Mouse (Mus musculus): Measurements from ENCODE around the gene Cd70. TPM values are rescaled to one million over a fixed set of nuclear protein-coding genes. Genes with fewer than 3 reads are reported as not detected.

Gene Cd70
- not detected for total RNA-seq (2021)

DNA sequence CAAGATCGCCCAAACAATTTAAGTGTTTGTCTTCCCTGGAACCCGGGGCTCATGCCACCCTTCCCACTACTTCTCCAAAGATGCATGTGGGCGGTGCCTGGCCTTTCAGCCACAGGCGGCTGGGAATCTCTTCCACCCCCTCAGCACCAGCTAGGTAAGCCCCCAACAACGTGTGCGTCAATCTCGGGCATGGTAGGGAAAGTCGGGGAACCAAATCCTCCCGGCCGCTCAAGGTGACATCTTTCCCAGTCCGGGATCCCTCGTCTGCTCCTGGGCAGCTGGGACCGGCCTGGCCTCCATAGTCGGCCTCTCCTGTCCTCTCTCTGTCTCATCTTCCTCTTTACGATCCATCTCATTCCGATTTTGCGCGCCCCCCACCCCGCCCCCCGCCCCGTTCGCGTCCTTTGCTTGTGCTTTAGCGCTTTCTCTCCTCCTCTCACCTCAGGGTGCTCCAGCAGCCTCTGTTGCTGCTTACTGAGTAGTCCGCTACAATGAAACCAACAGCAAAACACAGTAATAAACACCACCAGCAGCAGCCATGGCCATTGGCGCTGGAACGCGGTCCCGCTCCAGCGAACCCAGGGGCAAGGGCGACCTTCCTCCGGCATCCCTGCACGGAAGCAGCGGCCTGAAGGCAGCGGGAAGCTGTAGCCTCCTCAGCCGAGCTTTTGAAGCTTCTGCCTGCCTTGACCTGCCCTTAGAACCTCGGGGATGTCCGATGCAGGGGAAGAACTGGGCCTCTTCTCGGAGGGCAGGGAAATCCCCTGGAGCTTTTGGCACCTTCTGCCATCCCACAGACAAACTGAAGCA, at the start of gene Cd70:
TSS of gene Cd70 (minus strand) at position 784 of the 810 bp plus-strand sequence.
- DNase-seq = no peak

DNA sequence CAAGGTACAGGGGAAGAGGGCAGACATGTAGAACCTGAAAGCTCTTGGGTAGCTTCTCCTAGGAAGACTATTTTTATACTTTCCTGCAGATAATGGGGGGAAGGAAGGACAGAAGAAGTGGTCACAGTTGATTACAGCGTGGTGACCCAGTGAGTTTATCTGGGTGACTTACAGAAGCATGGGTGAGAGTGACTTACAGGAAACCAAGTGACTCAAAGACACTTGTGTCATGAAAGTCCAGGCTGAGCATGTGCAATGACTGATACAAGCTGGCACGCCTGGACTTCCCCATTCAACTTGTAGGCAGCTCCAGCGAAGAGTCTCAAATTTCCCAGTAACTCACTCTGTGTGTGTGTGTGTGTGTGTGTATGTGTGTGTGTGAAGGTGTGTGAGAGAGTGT, 48.7 kb upstream of the Cd70 start:
- DNase-seq = no peak

DNA sequence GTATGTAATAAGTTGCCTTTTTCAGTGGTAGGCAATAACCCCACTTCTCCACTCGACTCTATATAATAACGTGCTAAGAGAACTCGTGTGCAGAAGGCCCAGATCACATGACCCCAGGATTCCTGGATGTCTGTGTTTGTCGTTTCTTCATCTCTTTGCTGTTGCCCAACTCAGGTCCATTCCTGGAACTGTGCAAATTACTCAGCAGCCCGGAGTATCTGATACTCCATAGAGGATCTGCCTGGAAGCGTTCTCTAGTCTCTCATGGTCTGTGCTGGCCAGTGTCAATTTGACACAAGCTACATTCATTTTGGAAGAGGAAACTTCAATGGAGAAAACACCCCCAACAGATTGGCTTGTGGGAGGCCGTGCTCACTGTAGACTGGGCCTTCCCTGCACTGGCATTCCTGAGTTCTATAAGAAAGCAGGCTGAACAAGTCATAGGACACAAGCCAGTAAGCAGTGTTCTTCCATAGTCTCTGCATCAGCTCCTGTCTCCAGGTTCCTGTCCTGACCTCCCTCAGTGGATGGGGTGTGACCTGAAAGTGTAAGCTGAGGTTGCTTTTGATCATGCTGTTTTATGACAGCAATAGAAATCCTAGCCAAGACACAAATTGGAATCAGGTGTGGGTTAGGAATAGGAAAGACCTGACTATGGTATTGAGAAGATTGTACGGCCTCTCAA, 45.9 kb upstream of the Cd70 start:
- DNase-seq = no peak

DNA sequence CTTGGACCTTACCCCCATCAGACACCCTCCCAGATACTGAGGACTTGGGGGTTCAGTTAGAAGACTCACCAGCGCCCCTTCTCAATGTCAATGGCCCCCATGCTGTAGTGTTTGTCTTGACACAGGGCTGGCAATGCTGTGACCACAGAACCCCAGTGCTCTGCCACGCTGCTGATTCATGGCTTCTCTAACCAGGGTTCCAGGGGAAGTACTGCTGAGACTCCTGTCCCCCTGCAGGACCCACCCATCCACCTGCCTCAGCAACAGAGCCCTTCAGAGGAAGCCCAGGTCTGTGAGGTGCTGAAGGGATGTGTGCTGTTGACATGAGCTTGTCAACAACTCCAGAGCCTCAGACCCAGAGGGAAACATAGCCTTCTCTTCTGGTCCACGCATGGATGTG, 45.2 kb upstream of the Cd70 start:
- no peak for DNase-seq

DNA sequence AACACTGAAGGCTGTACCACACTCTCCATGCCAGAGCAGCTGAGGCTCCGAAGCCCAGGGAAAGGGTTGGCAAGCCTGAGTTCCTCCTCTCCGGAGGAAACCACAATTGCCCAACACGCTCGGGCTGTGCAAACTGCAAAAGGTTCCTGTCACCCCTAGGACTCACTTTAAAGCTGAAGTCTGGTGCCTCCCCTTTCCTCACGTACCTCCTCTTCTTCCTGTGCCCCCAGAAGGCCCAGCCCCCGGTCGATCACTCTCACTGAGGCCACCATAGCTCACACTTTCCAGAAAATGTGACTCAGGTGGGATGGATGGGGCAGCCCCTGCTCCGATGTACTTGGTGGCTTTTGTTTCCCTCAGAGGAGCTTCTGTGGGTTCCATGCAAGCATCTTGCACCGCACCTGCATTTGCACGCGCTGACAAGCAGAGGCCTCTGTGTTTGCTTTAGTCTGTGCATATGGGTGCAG, 44.5 kb upstream of the Cd70 start, which contains the start of gene Tnfsf14:
TSS of gene Tnfsf14 (minus strand) at position 137 of the 467 bp plus-strand sequence.
- DNase-seq = no peak

DNA sequence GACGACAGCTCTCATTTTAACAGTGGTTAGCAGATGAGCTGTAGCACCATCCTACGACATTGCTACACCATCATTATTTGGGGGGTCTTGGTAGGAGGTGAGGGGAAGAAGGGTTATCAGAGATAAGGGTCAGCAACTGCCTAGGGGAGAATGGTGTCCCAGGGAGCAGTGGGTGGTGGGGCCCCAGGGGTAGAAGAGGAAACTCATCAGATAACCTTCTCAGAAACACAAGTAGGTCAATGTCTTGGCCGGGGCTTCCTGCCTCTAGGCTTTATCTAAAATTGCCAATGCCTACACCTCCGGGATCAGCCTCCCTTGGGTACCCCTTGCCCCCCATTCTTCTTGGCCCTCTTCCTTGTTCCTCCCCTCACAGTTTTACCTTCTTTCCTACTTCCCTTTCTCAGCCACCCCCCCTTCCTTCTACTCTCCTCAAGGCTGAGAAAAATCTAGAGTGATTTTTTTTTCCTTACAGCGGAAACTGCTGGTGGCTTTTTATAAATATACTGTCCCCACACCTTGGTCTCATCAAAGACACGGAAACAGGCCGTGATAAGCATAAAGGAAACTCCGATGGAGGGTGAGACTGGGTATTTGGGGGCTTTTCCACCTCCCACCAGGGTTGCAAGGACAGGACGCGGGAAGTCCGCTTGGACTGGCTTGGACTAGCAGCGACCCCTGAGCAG, 39.1 kb upstream of the Cd70 start:
- no peak for DNase-seq

DNA sequence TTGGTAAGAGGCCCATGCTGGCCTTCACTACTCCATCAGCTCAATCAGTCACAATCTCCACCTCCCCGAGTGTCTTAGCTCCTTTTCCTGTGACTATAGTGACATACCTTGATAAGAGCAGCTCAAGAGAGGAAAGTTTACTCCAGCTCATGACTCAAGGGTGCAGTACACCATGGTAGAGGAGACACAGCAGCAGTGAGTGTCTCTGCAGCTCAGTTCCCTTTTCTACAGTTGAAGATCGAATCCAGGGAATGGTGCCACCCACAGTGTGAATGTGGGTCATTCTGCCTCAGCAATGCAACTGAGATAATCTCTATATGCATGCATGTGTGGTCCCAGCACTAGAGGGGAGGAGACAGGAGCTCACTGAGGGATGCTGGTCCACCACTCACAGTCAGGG, 36.1 kb upstream of the Cd70 start:
- DNase-seq = no peak

DNA sequence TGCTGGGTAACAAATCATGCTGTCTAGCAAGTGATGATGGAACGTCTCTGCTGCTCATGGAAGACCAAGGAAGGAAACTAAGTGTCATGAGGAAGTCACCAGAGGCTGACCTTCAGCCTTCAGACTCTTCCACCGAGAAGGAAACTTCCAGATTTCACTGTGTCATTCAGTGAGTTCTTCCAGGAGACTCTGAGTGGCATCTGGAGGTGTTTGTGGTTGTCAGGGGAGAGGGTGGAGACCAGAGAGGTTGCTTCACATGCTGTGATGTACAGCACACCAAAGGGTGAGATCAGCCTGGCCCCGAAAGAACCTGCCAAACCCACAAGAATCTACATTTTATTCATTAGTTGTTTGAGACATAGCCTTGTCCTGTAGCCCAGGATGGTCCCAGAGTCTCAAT, 33.3 kb upstream of the Cd70 start:
- DNase-seq = no peak

DNA sequence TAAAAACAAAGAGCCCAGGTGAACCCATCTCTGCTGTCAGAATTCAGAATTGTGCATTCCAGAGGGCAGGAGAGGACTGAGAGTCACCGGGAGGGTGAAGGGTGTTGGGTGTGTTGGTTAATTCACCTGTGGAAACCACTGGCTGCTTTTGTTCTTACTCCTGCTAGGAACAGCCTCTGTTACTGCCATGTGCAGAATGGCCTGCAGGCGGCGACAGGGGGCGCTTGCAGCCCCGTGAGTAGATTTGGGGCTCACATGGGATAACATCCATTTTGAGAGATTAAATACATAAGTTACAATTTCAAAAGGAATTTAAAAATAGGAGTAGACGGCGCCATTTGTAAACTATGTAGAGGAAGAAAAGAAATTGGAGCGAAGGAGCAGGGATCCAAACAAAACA, 30.8 kb upstream of the Cd70 start:
- DNase-seq = peak; percentile 17

DNA sequence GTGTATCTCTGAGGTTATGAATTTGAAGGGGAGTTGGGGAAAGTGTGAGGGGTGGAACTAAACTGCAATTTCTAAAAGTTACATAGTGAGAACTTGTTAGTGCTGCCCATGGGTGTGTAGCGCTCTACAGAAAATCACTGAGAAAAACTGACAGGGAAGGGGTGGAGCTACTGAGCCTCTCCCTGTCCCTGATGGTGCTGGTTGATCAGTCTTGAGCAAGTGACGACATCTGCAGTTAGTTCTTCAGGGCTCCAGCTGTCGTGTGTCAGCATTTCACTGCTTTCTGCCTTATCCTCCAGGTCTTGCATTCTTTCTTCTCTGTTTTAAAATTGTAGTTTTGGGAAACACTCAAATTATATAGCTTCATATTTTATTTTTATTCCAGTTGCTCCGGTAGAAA, 23.8 kb upstream of the Cd70 start:
- DNase-seq = no peak

DNA sequence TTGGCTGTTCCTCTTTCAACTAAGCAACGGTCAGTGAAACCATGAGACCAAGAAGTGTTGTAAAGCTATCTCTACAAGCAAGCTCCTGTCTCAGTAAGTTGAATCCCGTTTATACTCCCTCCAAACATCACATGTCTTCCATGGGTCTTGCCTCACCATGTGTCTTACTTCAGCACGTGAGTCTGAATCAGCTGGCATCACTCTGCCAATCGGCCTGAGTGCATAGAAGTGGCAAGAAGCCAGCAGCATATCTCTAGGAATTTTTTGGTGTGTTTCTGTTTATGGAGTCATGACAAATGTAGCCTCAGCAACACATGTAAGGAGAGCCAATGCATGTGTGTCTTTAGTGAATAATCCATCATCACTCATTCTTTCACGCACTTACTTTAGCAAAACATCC, 22.8 kb upstream of the Cd70 start:
- peak; percentile 16 for DNase-seq

DNA sequence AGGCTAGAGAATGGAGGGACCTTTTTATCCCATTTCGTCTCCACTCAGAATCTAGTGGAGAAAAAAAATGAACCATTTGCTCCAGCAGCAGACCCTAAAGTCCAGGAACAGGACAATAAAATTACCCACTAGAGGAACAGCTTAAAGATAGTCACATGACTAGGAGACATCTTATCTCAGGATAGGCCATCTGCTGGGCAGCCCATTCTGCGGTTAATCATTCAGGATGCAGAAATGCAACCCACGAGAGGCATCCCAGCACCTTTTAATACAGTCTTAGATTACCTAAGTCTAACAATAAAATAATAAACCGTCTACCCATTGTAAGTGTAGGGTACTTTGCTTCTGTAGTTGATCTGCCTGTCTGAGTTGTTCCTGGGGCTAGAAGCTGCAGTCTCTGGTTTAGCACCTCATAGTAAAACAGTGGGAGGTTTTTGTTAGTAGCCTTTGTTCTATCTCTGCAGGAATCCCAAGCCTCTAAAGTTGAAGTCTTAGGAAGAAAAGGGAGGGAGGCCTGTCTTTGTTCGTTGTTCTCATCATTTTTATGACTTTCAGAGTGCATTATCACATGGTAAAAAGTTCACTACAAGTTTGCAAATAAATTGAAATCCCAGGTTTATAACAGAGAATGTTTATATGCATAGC, 21.2 kb upstream of the Cd70 start:
- no peak for DNase-seq

DNA sequence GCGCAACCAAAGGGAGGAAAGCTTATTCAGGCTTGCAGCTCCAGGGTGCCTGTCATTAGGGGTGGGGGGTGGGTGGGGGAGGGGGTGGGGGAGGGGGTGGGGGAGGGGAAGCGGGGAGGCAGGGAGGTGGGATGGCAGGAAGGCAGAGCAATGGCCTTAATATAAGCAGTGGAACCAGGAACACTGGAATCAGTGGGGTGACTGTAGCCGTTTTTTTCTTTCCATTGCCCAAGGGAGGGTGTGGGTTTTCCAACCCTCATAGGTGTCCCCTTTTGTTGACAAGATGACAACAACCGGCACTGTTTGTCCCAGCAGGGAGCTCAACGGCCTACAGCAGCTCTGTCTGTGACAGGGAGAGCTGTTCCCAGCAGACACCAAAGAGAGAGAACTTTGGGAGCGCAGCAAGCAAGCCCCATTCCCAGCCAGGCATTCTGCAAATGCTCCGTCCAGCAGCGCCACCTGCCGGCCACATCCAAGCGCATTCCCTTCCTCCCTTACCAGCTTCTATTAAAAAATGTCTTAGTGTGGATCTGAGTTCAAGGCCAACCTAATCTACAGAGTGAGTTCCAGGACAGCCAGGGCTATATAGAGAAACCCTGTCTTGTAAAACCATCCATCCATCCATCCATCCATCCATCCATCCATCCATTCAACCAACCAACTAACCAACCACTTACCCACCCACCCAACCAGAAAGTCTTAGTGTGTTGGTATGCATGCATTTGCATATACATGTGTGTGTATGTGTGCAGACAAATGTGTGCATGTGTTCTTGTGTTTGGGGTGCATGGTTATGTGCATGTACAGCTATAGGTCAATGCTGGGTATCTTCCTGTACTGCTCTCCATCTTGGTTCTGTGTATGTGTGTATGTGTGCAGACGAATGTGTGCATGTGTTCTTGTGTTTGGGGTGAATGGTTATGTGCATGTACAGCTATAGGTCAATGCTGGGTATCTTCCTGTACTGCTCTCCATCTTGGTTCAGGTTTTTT, 17.5 kb upstream of the Cd70 start:
- peak; percentile 94 for DNase-seq

DNA sequence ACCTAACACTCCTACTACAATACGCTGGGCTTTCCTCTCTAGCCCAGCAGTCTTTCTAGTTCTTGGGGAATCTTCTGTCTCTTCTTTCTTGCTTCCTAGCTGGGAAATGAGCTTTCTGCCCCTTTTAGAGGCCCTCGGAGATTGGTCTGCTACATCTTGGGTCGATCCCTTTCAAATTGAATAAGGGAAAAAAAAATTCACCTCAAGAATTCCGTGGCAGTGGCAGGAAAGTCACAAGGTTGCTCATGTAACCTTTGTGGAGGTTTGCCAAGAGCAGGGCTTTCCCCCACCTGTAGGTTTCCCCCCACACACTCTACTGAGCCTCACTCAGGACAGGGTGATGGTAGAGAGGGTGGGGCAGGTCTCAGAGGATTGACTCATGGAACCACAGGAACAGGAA, 4.2 kb upstream of the Cd70 start:
- no peak for DNase-seq

DNA sequence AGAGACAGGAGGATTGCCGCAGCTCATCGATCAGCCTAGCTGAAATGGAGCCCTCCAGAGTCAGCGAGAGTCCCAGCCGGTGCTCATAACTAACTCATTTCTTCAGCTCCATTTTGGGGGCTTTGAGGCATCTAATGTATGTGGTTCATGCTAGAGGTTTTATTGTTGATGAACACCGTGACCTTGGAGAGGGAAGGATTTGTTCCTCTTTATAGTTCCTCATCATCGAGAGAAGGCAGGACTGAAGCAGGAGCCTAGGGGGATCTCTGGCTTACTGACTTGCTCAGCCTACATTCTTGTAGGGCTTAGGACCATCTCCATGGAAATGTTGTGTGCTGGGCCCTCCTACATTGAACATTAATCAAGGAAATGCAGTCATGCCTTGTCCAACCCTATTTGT, 3.4 kb upstream of the Cd70 start:
- DNase-seq = no peak

DNA sequence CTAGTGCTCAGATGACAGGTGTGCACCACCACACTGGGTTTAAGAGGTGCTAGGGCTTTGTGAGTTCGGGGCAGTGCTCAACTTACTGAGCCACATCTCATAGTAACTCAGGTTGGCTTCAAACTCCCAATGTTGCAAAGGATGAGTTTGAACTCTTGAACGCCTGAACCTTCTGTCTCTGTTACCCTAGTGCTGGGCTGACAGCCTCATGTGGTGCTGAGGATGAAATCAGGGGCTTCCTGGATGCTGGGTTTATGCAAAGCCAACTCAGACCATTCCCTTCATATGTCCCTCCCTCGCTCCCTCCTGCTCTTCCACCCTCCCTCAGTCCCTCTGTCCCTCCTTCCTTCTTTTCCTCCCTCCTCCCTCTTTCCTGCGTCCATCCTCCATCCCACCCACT, 1.2 kb downstream of the Cd70 start:
- no peak for DNase-seq

DNA sequence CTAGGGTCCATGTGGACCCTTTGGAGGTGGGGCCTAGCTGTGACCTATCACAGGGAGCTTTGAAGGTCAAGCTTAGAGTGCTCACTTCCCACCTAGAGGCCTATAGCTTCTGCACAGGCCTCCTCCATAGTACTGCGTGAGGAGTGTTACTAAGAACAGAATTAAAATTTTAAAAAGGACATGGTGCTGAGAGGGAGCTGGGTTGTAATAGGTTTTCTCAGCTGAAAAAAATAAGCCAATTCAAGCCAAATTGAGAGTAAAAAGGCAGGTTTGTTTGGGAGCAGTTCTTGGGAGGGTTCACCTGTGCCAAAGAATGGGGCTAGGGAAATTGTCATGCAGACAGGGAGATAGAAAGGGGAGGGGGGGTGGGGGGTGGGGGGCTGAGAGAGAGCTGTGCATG, 4.5 kb downstream of the Cd70 start:
- no peak for DNase-seq

DNA sequence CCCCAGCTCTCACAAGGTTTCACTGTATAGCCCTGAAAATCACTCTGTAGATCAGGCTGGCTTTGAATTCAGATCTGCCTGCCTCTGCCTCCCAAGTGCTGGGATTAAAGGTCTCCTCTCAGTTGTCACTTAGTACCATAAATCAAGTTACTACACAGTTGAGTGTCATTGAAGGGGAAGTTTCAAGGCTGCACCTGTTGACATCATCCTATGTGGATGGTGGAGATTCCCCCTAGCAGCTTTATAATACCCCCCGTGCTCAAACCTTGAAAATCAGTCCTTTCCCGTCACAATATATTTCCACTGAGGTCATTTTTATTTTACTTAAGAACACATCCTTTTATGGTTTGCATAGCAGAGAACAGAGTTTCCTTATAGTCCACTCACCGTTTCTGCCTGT, 5.9 kb downstream of the Cd70 start:
- no peak for DNase-seq

DNA sequence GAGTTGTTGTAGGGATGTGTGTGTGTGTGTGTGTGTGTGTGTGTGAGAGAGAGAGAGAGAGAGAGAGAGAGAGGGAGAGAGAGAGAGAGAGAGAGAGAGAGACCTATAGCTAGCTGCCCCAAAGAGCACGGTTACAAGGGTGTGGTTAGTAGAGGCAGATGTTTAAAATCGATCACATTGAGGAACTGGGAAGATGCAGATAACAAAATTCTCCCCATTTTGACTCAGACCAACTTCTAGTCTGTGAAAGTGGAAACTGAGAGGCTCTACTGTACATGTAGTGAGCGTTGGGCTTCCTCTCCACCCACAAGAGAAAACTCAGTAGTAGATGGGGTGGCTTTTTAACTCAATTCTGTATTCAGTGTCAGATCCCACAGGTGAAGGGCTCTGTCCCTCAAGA, 9.9 kb downstream of the Cd70 start:
- DNase-seq = no peak

DNA sequence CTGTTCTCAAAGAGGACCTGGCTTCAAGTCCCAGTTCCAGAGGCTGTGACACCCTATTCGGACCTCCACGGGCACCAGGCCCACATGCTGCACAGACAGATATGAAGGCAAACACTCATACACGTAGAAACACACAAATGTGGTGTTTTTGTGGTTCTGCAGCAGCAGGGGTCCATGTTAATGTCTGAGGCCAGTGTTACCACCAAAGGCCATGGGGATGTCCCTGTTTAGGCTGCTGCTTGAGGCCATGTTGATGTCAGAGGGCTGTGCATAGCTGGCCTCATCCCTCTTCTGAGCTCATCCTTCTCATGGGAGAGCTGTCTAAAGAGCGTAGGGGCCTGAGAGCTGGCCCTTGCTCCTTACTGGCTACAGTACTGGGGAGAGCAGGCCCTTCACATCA, 10.9 kb downstream of the Cd70 start:
- no peak for DNase-seq

DNA sequence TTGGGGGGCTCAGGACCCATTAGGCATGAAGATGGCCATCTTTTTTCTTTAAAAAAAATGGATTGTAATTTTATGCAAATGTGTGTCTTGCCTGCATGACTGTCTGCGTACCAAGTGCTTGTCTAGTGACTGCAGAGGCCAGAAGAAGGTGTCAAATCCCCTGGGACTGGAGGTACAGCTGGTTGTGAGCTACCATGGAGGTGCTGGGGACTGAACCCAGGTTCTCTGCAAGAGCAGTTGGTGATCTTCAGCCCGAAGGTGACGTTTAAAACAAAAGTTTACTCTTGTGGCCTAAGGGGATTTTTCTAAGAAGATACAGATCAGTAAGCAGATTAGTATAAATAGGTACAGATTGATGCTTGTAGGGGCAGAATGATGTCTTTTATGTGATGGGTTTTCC, 13.9 kb downstream of the Cd70 start:
- DNase-seq = no peak

DNA sequence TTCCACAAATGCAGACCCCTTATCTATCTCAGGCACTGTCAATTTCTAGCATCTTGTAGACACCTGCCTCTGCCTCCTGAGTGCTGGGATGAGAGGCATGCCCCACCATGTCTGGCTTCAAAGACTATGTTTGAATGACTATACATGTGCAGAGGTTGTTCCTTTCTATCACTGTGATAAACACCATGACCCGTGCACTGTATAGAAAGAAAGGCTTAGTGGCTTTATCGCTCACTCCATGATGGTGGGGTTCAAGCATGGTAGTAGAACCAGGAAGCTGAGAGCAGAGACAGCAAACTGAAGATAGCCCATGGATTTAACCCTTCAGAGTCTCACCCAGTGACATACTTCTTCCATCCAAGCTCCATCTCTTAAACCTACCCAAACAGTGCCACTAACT, 14.9 kb downstream of the Cd70 start:
- DNase-seq = no peak
